Mouse (Mus musculus): Measurements from ENCODE around the gene Olfml1. TPM values are rescaled to one million over a fixed set of nuclear protein-coding genes. Genes with fewer than 3 reads are reported as not detected.
A peak's percentile ranks its signal among the peaks of the same experiment; 100 is the strongest.

The Olfml1 gene
- 1.3 and 13.0 TPM in 2 replicates for polyA plus RNA-seq (2011; ENCODE audit: insufficient read length, low read depth, missing spikeins)

GRCm38 (mm10) chr7:107567261-107567671 lies at the start of gene Olfml1:
TSS of gene Olfml1 (plus strand) at chr7:107567446.
- Histone ChIP-seq H3K4me3 (ENCODE audit: insufficient read depth, low read length) (peak within 1 kb of the TSS; percentile 21; the same call in 1 of the 2 replicates), H3K4me1 (ENCODE audit: control insufficient read depth, insufficient read depth, low read length) (no peaks in the 10 kb centered on the region), H3K27ac (ENCODE audit: insufficient read depth, low read length) (peak within 1 kb of the TSS; percentile 50; the same call in 1 of the 2 replicates)
- no peak; the same call in 1 of the 2 replicates for TF ChIP-seq POLR2A (IDR thresholded peaks at IDR 0.05; ENCODE audit: low read depth, low read length)
- no peak for TF ChIP-seq CTCF (IDR thresholded peaks at IDR 0.05; ENCODE audit: borderline replicate concordance, insufficient read depth, low read length)

DNA sequence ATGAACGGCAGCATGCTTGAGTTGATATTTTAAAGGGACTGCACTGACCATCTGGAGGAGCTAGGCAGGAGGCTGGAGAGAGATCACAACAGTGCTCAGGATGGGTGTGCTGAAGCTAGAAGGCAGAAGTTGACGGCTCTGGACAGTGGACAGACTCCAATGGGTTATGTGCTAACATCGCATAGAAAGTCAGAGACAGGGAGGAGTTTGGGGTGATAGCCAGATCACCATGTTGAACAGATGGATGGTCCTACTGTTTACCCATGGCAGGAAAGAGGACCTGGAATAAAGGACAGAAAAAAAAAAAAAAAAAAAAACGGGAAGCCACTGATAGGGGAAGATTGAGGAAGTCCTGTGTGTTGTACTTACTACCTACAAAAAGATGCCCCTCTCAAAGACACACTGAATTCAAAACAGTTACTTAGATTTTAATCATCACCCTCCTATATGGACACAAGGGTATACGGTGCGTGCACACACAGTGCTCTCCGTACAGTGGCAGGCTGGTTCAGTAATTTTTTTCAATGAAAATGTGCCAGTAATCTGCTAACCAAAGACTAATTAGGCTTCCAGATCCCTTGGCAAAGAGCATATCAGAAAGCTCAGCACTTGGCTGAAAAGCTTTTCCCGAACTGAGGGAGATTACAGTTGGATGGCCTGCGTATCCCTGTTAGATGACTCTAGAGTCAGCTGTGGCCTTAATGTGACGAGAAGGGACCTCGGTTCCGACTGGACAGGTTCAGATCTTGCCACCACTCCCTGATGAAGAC lies 47.8 kb upstream of the Olfml1 start:
- Histone ChIP-seq H3K27ac (ENCODE audit: insufficient read depth, low read length) (no peak overlapping the region), H3K4me3 (ENCODE audit: insufficient read depth, low read length) (no peak overlapping the region), H3K4me1 (ENCODE audit: control insufficient read depth, insufficient read depth, low read length) (no peaks in the 10 kb centered on the region)
- TF ChIP-seq CTCF (IDR thresholded peaks at IDR 0.05; ENCODE audit: borderline replicate concordance, insufficient read depth, low read length), result no peak
- TF ChIP-seq POLR2A (IDR thresholded peaks at IDR 0.05; ENCODE audit: low read depth, low read length), result no peak

DNA sequence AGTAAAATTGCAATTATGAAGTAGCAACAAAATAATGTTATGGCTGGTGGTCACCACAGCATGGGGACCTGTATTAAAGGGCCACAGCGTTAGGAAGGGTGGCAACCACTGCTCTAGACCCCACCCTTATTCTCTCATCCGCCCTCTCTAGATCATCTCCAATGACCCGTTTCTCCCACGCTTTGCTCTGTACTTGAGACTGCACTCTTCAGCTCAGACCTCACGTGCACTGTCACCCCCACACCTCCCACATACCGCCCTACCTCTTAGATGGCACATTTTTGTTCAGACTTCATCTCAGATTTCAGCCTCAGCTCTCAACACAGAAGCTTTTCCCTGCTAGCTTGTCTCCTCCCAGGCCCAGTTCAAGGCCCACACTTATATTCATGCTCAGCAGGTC lies 45.8 kb upstream of the Olfml1 start:
- no peak overlapping the region for H3K27ac ChIP-seq (ENCODE audit: insufficient read depth, low read length)
- H3K4me1 ChIP-seq (ENCODE audit: control insufficient read depth, insufficient read depth, low read length), result no peaks in the 10 kb centered on the region
- H3K4me3 ChIP-seq (ENCODE audit: insufficient read depth, low read length), result no peak overlapping the region
- TF ChIP-seq POLR2A (IDR thresholded peaks at IDR 0.05; ENCODE audit: low read depth, low read length), result no peak
- no peak for TF ChIP-seq CTCF (IDR thresholded peaks at IDR 0.05; ENCODE audit: borderline replicate concordance, insufficient read depth, low read length)

- H3K27ac ChIP-seq (ENCODE audit: insufficient read depth, low read length), result no peak overlapping the region
- H3K4me3 ChIP-seq (ENCODE audit: insufficient read depth, low read length), result no peak overlapping the region
- no peaks in the 10 kb centered on the region for H3K4me1 ChIP-seq (ENCODE audit: control insufficient read depth, insufficient read depth, low read length)
- peak; percentile 44; the same call in 1 of the 2 replicates for TF ChIP-seq CTCF (IDR thresholded peaks at IDR 0.05; ENCODE audit: borderline replicate concordance, insufficient read depth, low read length)
- no peak for TF ChIP-seq POLR2A (IDR thresholded peaks at IDR 0.05; ENCODE audit: low read depth, low read length)
Observed at GRCm38 (mm10) chr7:107526299-107526698, 40.9 kb upstream of the Olfml1 start.

DNA sequence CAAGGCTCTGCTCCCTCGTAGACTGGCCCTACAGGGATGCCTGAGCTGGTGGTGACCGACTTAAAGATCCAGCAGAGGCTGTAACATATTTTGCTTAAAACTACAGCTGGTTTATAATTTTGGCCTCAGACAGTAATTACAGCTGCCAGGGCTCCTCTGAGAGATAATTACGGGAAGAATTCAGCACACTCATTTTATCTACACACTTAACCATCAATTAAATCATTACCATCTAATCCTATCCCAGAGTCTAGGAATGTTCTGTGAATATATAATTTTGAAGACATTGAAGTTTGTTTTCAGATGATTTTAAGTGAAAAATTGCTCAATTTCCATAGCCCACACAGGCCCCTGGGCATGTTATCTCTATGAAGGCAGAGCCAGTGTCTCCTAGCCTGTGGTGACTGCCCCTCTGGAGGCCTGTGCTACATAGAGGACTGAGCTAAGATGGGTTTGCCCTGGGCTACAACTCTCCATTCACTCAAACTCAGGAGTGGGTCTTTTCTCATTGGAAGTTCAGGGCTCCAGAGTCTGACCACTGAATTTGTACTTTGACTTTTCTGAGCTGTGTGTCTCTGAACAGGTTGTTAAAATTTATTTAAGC lies 39.0 kb upstream of the Olfml1 start:
- TF ChIP-seq CTCF (IDR thresholded peaks at IDR 0.05; ENCODE audit: borderline replicate concordance, insufficient read depth, low read length) (no peak), POLR2A (IDR thresholded peaks at IDR 0.05; ENCODE audit: low read depth, low read length) (no peak)
- H3K4me3 ChIP-seq (ENCODE audit: insufficient read depth, low read length), result no peak overlapping the region
- H3K4me1 ChIP-seq (ENCODE audit: control insufficient read depth, insufficient read depth, low read length), result no peaks in the 10 kb centered on the region
- no peak overlapping the region for H3K27ac ChIP-seq (ENCODE audit: insufficient read depth, low read length)

DNA sequence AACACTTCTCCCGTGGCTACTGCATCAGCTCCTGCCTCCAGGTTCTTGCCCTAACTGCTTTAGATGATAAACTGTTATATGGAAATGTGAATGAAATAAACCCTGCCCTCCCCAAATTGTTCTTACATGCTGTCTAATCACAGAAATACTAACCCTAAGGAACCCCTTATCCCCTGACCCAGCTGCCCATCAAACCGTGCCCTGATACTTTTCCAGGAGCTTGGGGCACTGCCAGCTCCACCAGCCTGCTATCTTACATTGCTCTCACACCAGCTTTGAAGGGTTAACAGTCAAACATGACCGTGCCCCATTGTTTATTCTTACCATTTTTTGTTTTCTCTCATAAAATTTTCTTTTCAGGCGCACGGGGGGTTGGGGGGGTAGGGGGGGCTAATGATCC lies 37.9 kb upstream of the Olfml1 start:
- no peaks in the 10 kb centered on the region for H3K4me1 ChIP-seq (ENCODE audit: control insufficient read depth, insufficient read depth, low read length)
- H3K4me3 ChIP-seq (ENCODE audit: insufficient read depth, low read length), result no peak overlapping the region
- no peak overlapping the region for H3K27ac ChIP-seq (ENCODE audit: insufficient read depth, low read length)
- TF ChIP-seq CTCF (IDR thresholded peaks at IDR 0.05; ENCODE audit: borderline replicate concordance, insufficient read depth, low read length) (no peak), POLR2A (IDR thresholded peaks at IDR 0.05; ENCODE audit: low read depth, low read length) (no peak)

DNA sequence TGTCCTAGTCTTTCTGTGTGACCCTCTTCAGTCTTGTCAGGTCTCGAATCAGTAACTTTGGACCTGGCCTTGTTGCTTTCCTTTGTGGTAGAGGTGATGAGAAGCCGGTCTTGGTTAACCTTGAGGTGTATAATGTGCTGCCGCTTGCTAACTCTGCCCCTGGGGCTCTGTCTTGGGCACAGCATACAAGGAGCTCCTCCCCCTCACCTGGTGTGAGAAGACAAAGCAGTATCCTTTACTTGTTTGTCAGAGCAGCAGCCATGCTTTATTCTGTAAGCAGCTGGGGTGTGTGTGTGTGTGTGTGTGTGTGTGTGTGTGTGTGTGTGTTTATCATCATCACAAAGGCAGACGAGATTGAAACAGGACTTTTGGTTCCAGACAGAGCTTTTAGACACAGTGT lies 31.9 kb upstream of the Olfml1 start:
- TF ChIP-seq POLR2A (IDR thresholded peaks at IDR 0.05; ENCODE audit: low read depth, low read length) (no peak), CTCF (IDR thresholded peaks at IDR 0.05; ENCODE audit: borderline replicate concordance, insufficient read depth, low read length) (no peak)
- H3K27ac ChIP-seq (ENCODE audit: insufficient read depth, low read length), result no peak overlapping the region
- no peak overlapping the region for H3K4me3 ChIP-seq (ENCODE audit: insufficient read depth, low read length)
- no peaks in the 10 kb centered on the region for H3K4me1 ChIP-seq (ENCODE audit: control insufficient read depth, insufficient read depth, low read length)

DNA sequence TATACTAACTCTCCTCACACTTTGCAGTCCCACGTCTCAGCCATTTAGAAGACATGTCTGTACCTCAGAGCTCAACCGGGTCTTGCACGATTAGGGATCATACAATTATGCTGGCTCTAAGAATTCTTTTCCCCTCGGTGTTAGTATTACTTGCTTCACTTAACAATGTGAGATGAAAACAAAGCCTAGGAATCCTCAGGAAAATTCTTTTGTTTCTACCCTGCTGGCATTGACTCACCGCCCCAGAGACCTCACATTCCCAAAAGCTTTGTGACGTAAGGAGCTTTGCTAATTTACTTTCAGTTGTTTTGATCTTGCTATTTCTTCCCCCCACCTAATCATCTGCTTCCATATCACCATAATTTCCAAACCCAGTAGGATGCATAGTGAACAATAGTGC lies 30.7 kb upstream of the Olfml1 start:
- Histone ChIP-seq H3K4me1 (ENCODE audit: control insufficient read depth, insufficient read depth, low read length) (no peaks in the 10 kb centered on the region), H3K4me3 (ENCODE audit: insufficient read depth, low read length) (no peak overlapping the region), H3K27ac (ENCODE audit: insufficient read depth, low read length) (no peak overlapping the region)
- TF ChIP-seq CTCF (IDR thresholded peaks at IDR 0.05; ENCODE audit: borderline replicate concordance, insufficient read depth, low read length) (no peak), POLR2A (IDR thresholded peaks at IDR 0.05; ENCODE audit: low read depth, low read length) (no peak)

GRCm38 (mm10) chr7:107540034-107540433 lies 27.2 kb upstream of the Olfml1 start:
- no peak overlapping the region for H3K27ac ChIP-seq (ENCODE audit: insufficient read depth, low read length)
- TF ChIP-seq CTCF (IDR thresholded peaks at IDR 0.05; ENCODE audit: borderline replicate concordance, insufficient read depth, low read length), result no peak
- TF ChIP-seq POLR2A (IDR thresholded peaks at IDR 0.05; ENCODE audit: low read depth, low read length), result no peak
- H3K4me3 ChIP-seq (ENCODE audit: insufficient read depth, low read length), result no peak overlapping the region
- no peaks in the 10 kb centered on the region for H3K4me1 ChIP-seq (ENCODE audit: control insufficient read depth, insufficient read depth, low read length)

DNA sequence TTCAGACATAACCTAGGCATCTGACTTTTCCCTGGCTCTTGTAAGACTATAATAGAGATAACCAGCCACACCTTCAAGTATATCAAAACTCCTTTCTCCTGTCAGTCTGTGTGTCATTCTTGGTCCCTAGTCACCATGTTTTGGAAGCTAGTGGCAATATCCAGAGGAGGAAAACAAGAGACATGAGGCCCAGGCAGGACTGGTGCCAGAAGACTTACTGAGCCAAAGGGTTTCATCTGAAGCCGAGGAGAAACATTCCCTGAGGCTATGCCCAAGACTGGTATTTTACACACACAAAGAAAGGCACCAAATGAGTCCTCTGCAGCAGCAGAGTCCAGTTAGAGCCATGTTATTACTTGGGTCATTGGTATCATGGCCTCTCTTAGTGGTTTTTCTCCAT lies 22.2 kb upstream of the Olfml1 start:
- no peak for TF ChIP-seq POLR2A (IDR thresholded peaks at IDR 0.05; ENCODE audit: low read depth, low read length)
- no peak for TF ChIP-seq CTCF (IDR thresholded peaks at IDR 0.05; ENCODE audit: borderline replicate concordance, insufficient read depth, low read length)
- Histone ChIP-seq H3K27ac (ENCODE audit: insufficient read depth, low read length) (no peak overlapping the region), H3K4me1 (ENCODE audit: control insufficient read depth, insufficient read depth, low read length) (no peaks in the 10 kb centered on the region), H3K4me3 (ENCODE audit: insufficient read depth, low read length) (no peak overlapping the region)

Data from embryonic fibroblast, embryonic 13.5 days (primary cell).